Mouse (Mus musculus): Measurements from ENCODE around the gene Lrrc30. TPM values are rescaled to one million over a fixed set of nuclear protein-coding genes. Genes with fewer than 3 reads are reported as not detected.

Lrrc30 gene
- polyA plus RNA-seq (2012; rRNA removed): 0.05 TPM in 1 of 2 replicates, not detected in the other

GRCm38 (mm10) chr17:67632676-67633339, at the start of gene Lrrc30:
Gene Lrrc30, minus strand, starts transcription at chr17:67632723.

Other genes with a start within 250 kb of the Lrrc30 start
- 15.9 and 17.1 TPM in 2 replicates for gene Lama1, start 64.5 kb upstream of the Lrrc30 start, polyA plus RNA-seq (2012; rRNA removed)

Data from central nervous system, embryonic 11.5 days (tissue).